ENCODE assay signal across 14 mouse cellular contexts in the genomic region with DNA sequence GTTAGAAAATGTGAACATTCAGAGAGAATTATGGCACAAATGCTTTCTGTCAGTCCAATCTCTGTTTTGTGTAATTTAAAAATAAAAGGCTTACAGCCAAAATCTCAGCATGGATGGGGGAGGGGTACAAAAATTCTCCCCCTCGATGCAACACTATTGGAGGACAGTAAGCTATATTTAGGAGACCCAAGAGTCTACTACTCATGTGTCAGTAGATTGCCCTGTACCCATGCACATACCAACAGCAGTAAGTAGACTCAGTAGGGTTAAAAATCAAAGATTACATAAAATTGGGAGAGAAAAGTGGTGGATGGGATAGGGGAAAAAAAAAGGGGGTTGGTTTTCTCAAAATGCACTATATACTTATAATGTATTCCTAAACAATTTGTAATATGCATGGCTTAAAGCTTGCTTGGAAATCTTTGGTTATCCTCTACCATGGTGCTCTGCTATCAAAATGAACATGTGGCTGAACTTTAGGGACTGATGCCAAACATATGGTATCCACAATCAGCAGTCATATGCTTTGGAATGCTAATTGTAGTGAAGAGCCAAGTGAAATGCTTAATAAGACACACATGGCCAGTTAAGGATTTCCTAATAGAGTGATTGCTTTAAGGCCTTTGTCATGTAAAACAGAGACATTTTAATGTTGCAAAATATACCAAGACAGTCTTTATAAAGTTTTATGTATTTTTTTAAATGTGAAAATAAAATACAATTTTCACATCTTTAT.
DNase-seq lines count a peak whose midpoint lies in the region; ATAC-seq and TF ChIP-seq lines count a peak whose summit lies in the region.
"Had no signal": no experiment of that assay in that cellular context is flagged by ENCODE, and none has a peak within 500 bp of the region (broad histone marks: within the 10 kb centered on the region; RNA-seq: fewer than 3 reads in every experiment).

No protein-coding gene starts in this region.

- H3K4me1 ChIP-seq in intestine, embryonic 16.5 days (ENCODE audit: control insufficient read depth, insufficient read depth, low read length), result no peaks in the 10 kb centered on the region
- H3K4me1 ChIP-seq in intestine, postnatal 0 days (replicated peaks; ENCODE audit: control insufficient read depth, insufficient read depth, low read length), result no peaks in the 10 kb centered on the region
- H3K4me1 ChIP-seq: liver, embryonic 15.5 days had no signal

- H3K4me3 ChIP-seq in intestine, embryonic 16.5 days (ENCODE audit: low read length), result no peak overlapping the region
- no peak overlapping the region for H3K4me3 ChIP-seq in intestine, postnatal 0 days (ENCODE audit: low read depth, low read length)
- H3K4me3 ChIP-seq in layer of hippocampus, adult 2 months, result no peak overlapping the region
- H3K4me3 ChIP-seq: liver, embryonic 15.5 days; myocyte had no signal

- H3K27ac ChIP-seq in intestine, embryonic 16.5 days (ENCODE audit: low read length), result no peak overlapping the region
- no peak overlapping the region for H3K27ac ChIP-seq in intestine, postnatal 0 days (ENCODE audit: low read depth, low read length)
- no peak overlapping the region for H3K27ac ChIP-seq in layer of hippocampus, adult 2 months
- H3K27ac ChIP-seq: liver, embryonic 15.5 days had no signal

- H3K9ac ChIP-seq in intestine, embryonic 16.5 days (ENCODE audit: low read depth, low read length), result no peak overlapping the region
- H3K9ac ChIP-seq in intestine, postnatal 0 days (ENCODE audit: low read depth, low read length), result no peak overlapping the region
- H3K9ac ChIP-seq: liver, embryonic 15.5 days had no signal

- H3K9me3 ChIP-seq in intestine, embryonic 16.5 days (ENCODE audit: control insufficient read depth, low read length), result no peaks in the 10 kb centered on the region
- H3K9me3 ChIP-seq in intestine, postnatal 0 days (ENCODE audit: control insufficient read depth), result no peaks in the 10 kb centered on the region
- H3K9me3 ChIP-seq: liver, embryonic 15.5 days had no signal

- TF ChIP-seq CTCF in intestine, postnatal 0 days (IDR thresholded peaks at IDR 0.05; ENCODE audit: low read depth), result no peak
- TF ChIP-seq CTCF in layer of hippocampus, adult 2 months (conservative IDR thresholded peaks at IDR 0.05), result no peak

- 59% methylated on average over 1 of the region's 1 CpGs for WGBS in intestine, embryonic 16.5 days
- 66% methylated on average over 1 of the region's 1 CpGs for WGBS in intestine, postnatal 0 days

- DNase-seq in 3T3-L1 (ENCODE audit: low read depth, low spot score) (peak; percentile 92), NIH3T3 (ENCODE audit: low read depth) (peak; percentile 89)
- peak; percentile 34 to 51 for DNase-seq in layer of hippocampus, adult 2 months (ENCODE audit: low spot score in 2 of 2)
- DNase-seq in urinary bladder, adult 2 months (ENCODE audit: low spot score), result no peak
- no peak for DNase-seq in yolk sac, embryonic 10.5 days (ENCODE audit: low spot score)
- DNase-seq: adrenal gland, adult 8-10 months; cerebellum, adult 2 months; kidney, postnatal 36 days; thymus, postnatal 4 days had no signal

- peak; percentile 38; the same call in 1 of the 2 replicates for ATAC-seq in intestine, embryonic 16.5 days
- ATAC-seq in intestine, postnatal 0 days, result no peak

- H3K27me3 ChIP-seq in intestine, embryonic 16.5 days (replicated peaks; ENCODE audit: control insufficient read depth, insufficient read depth, low read length), result no peaks in the 10 kb centered on the region
- no peaks in the 10 kb centered on the region for H3K27me3 ChIP-seq in intestine, postnatal 0 days (replicated peaks; ENCODE audit: control insufficient read depth, insufficient read depth, low read length)
- H3K27me3 ChIP-seq: liver, embryonic 15.5 days had no signal

- no peaks in the 10 kb centered on the region for H3K36me3 ChIP-seq in intestine, embryonic 16.5 days (ENCODE audit: control insufficient read depth, insufficient read depth, low read length)
- H3K36me3 ChIP-seq in intestine, postnatal 0 days (ENCODE audit: control insufficient read depth, insufficient read depth), result no peaks in the 10 kb centered on the region
- H3K36me3 ChIP-seq: G1E; liver, embryonic 15.5 days had no signal

- H3K4me2 ChIP-seq in intestine, embryonic 16.5 days (ENCODE audit: low read depth, low read length), result no peak overlapping the region
- no peak overlapping the region for H3K4me2 ChIP-seq in intestine, postnatal 0 days (replicated peaks; ENCODE audit: low read depth)
- H3K4me2 ChIP-seq: liver, embryonic 15.5 days had no signal

Comparison
In these comparisons a context has a peak if more than half of its experiments do, and no peak if none do; other contexts are left out.
1. DNase-seq: peak in 3T3-L1 (single experiment), NIH3T3 (single experiment) and layer of hippocampus, adult 2 months (2 of 2); none in urinary bladder, adult 2 months (single experiment) and yolk sac, embryonic 10.5 days (single experiment).